8 mouse cellular contexts compared by ENCODE assay signal in the genomic region with DNA sequence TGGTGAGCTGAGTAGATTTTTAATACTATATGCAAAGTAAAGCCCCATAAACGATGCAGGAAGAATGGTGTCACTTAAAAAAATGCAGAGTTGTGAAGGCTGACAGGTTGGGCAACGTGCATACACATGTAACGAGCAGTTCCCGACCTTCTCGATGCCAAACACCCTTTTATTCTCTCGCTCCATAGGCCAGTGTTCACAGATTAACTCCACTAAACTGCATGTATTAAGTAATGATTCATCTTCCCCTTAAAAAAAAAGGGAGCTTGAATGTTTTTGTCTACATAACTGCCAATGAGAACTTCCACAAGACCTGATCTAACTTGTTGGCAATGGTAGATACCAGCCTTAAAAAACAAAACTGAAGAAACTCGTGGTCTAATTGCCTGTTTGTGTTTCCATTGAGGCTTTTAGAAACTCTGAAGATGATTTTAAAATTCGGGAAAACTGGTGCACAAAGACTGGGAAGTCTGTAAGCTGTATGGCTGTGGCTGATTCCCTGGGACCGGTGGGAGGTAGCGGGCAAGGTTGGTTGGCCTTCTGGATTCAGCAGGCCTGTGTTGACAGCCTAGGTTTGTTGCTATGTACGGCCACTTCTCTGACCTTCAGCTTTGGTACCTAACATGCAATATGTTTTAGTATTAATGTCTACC. TPM values are rescaled to one million over a fixed set of nuclear protein-coding genes. Genes with fewer than 3 reads are reported as not detected.
DNase-seq lines count a peak whose midpoint lies in the region; ATAC-seq and TF ChIP-seq lines count a peak whose summit lies in the region.

No protein-coding gene starts in this region.

- no peak overlapping the region for H3K4me3 ChIP-seq in lung, embryonic 16.5 days (ENCODE audit: low read length)
- no peak overlapping the region; the same call in 1 of the 2 replicates for H3K4me3 ChIP-seq in forebrain, embryonic 12.5 days (replicated peaks)
- peak overlapping the region; percentile 83 for H3K4me3 ChIP-seq in kidney, postnatal 0 days (replicated peaks; ENCODE audit: low read depth, low read length)
- no peak overlapping the region for H3K4me3 ChIP-seq in small intestine, adult 2 months (ENCODE audit: low read depth, low read length)

- no peaks in the 10 kb centered on the region for H3K9me3 ChIP-seq in lung, embryonic 16.5 days (ENCODE audit: control insufficient read depth, low read length)
- H3K9me3 ChIP-seq in forebrain, embryonic 12.5 days: no peaks in the 10 kb centered on the region
- H3K9me3 ChIP-seq in kidney, postnatal 0 days (replicated peaks; ENCODE audit: low read length): no peaks in the 10 kb centered on the region

- H3K36me3 ChIP-seq in lung, embryonic 16.5 days (ENCODE audit: control insufficient read depth, insufficient read depth, low read length): no peaks in the 10 kb centered on the region
- no peaks in the 10 kb centered on the region for H3K36me3 ChIP-seq in forebrain, embryonic 12.5 days (replicated peaks)
- H3K36me3 ChIP-seq in kidney, postnatal 0 days (ENCODE audit: insufficient read depth, low read length): no peaks in the 10 kb centered on the region
- peaks cover 1% of the 10 kb centered on the region; the same call in 1 of the 2 replicates for H3K36me3 ChIP-seq in small intestine, adult 2 months (ENCODE audit: control insufficient read depth, insufficient read depth, low read length)

- no peak for ATAC-seq in lung, embryonic 16.5 days (ENCODE audit: low read depth)
- ATAC-seq in forebrain, embryonic 12.5 days (ENCODE audit: low FRiP score): no peak
- no peak for ATAC-seq in kidney, postnatal 0 days (replicated peaks; ENCODE audit: low FRiP score, low read depth)

- no peak for DNase-seq in lung, postnatal 25 days (ENCODE audit: low spot score)
- peak; percentile 34 for DNase-seq in kidney, postnatal 0 days (ENCODE audit: low spot score)
- DNase-seq in testis, postnatal 14 days (ENCODE audit: low spot score): no peak
- no peak for DNase-seq in adrenal gland, adult 18-20 months (ENCODE audit: low spot score in 2 of 2)
- DNase-seq in left cerebral cortex, postnatal 10 days (ENCODE audit: extremely low spot score in 1 of 2, low spot score in 2 of 2): no peak

- H3K4me1 ChIP-seq in lung, embryonic 16.5 days (replicated peaks; ENCODE audit: control insufficient read depth, insufficient read depth, low read length): peaks cover 27% of the 10 kb centered on the region
- H3K4me1 ChIP-seq in forebrain, embryonic 12.5 days: peaks cover 30% of the 10 kb centered on the region
- H3K4me1 ChIP-seq in kidney, postnatal 0 days (replicated peaks; ENCODE audit: insufficient read depth, low read length): peaks cover 11% of the 10 kb centered on the region; the same call in 1 of the 2 replicates
- H3K4me1 ChIP-seq in small intestine, adult 2 months (ENCODE audit: control insufficient read depth, insufficient read depth, insufficient read length, low read length): no peaks in the 10 kb centered on the region; the same call in 1 of the 2 replicates

- H3K27ac ChIP-seq in lung, embryonic 16.5 days (ENCODE audit: low read length): peak overlapping the region; percentile 96; the same call in 1 of the 2 replicates
- no peak overlapping the region for H3K27ac ChIP-seq in forebrain, embryonic 12.5 days
- H3K27ac ChIP-seq in kidney, postnatal 0 days: peak overlapping the region; percentile 99; the same call in 1 of the 2 replicates
- H3K27ac ChIP-seq in small intestine, adult 2 months (ENCODE audit: insufficient read depth, low read depth, low read length): peak overlapping the region; percentile 90; the same call in 1 of the 2 replicates

- no peak for TF ChIP-seq CTCF in kidney, postnatal 0 days (IDR thresholded peaks at IDR 0.05; ENCODE audit: low read depth)
- TF ChIP-seq CTCF in small intestine, adult 2 months (IDR thresholded peaks at IDR 0.05; ENCODE audit: extremely low read depth, insufficient read length, insufficient replicate concordance, low read depth, low read length): no peak

- H3K9ac ChIP-seq in lung, embryonic 16.5 days (ENCODE audit: low read length): no peak overlapping the region; the same call in 1 of the 2 replicates
- H3K9ac ChIP-seq in forebrain, embryonic 12.5 days: peak overlapping the region; percentile 93; the same call in 1 of the 2 replicates
- no peak overlapping the region for H3K9ac ChIP-seq in kidney, postnatal 0 days (ENCODE audit: low read depth, low read length)

- 64% methylated on average over 11 of the region's 11 CpGs for WGBS in lung, embryonic 16.5 days
- 47% methylated on average over 11 of the region's 11 CpGs for WGBS in forebrain, embryonic 12.5 days
- 59% methylated on average over 11 of the region's 11 CpGs for WGBS in kidney, postnatal 0 days
- 38% methylated on average over 11 of the region's 11 CpGs for WGBS in small intestine, adult 2 months

- no peaks in the 10 kb centered on the region for H3K27me3 ChIP-seq in lung, embryonic 16.5 days (ENCODE audit: control insufficient read depth, insufficient read depth, low read depth, low read length)
- no peaks in the 10 kb centered on the region for H3K27me3 ChIP-seq in forebrain, embryonic 12.5 days
- H3K27me3 ChIP-seq in kidney, postnatal 0 days (ENCODE audit: insufficient read depth, low read length): no peaks in the 10 kb centered on the region
- H3K27me3 ChIP-seq in small intestine, adult 2 months (ENCODE audit: control insufficient read depth, insufficient read depth, low read length): no peaks in the 10 kb centered on the region

- intact Hi-C loops in left cerebral cortex, postnatal 10 days (cut with DNase I): no loop called here

- no peak for TF ChIP-seq POLR2A in small intestine, adult 2 months (IDR thresholded peaks at IDR 0.05; ENCODE audit: low read depth, low read length)

- peak overlapping the region; percentile 73 for H3K4me2 ChIP-seq in lung, embryonic 16.5 days (ENCODE audit: low read depth, low read length)
- H3K4me2 ChIP-seq in forebrain, embryonic 12.5 days: no peak overlapping the region
- H3K4me2 ChIP-seq in kidney, postnatal 0 days (ENCODE audit: low read length): peak overlapping the region; percentile 76

RNA-seq across cellular contexts. Expression of gene Zbtb38, which starts 32.0 kb away (rescaled TPM):
- polyA plus RNA-seq in lung, embryonic 16.5 days (2015; fragmentation: Nextera tagmentation; extraction: Ambion mirVana): 27.2 and 29.2 TPM in 2 replicates
- 14.7 and 15.7 TPM in 2 replicates for polyA plus RNA-seq in forebrain, embryonic 12.5 days (2016; fragmentation: Nextera tagmentation; extraction: Ambion mirVana)
- polyA plus RNA-seq in kidney, postnatal 0 days (2015; fragmentation: Nextera tagmentation; extraction: Ambion mirVana): 28.3 and 28.5 TPM in 2 replicates
- polyA plus RNA-seq in small intestine, adult 2 months (2012; rRNA removed): 3.8 and 7.7 TPM in 2 replicates
- 10 to 100 TPM; 60.0 to 97.3 TPM for total RNA-seq in adrenal gland, adult 18-20 months (2021)
- 10 to 100 TPM; 44.6 to 47.5 TPM for total RNA-seq in left cerebral cortex, postnatal 10 days (2021)
